Mouse (Mus musculus): ENCODE results near the gene Ssr2. TPM values are rescaled to one million over a fixed set of nuclear protein-coding genes. Genes with fewer than 3 reads are reported as not detected.

Gene Ssr2
- polyA plus RNA-seq, 1 experiment from 2014 or later: 337 TPM

DNA sequence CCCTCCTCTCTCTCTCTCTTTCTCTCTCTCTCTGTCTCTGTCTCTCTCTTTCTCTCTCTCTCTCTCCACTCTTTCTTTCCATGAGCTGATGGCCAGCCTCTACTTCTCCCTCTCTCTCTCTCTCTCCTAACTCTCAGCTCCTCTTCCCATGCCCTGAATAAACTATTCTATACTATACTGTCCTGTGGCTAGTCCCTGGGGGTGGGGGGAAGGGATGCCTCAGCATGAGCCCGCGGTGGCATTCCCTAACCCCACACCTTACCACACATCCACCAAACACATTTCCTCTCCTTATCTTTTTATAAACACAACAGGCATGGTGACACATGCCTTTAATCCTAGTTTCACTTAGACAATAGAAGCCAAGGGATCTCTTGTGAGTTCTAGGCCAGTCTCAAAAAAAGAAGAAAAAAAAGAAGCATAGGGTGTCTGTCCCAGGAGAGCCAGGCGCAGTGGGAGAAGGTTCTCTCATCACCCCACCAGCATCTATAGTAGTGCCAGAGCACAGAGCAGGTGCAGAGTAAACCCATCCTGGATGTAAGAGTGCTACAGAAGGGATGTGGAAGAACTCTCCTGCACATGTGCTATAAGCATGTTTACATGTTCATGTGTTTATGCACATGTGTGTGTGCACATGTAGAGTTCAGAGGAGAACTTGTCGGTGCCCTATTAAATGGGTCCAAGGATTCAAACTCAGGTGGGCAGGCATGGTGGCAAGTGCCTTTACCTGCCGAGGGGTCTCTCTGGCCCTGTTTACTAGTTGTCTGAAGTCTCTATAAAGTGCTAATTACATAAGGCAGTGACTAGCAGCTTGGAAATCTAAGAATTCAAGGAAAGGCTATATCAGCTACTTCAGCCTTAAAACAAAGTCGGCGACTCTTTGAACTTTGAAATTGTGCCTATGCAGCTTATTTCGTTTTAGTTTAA is 3.1 kb downstream of the Ssr2 start:
- Histone ChIP-seq H3K9ac (ENCODE audit: low read depth, low read length) (peak overlapping the region; percentile 86; the same call in 1 of the 2 replicates), H3K4me2 (ENCODE audit: low read depth, low read length) (peak overlapping the region; percentile 60), H3K27me3 (replicated peaks; ENCODE audit: control insufficient read depth, insufficient read depth, low read length) (no peaks in the 10 kb centered on the region), H3K4me1 (ENCODE audit: control insufficient read depth, insufficient read depth, low read length) (peaks cover 8% of the 10 kb centered on the region; the same call in 1 of the 2 replicates), H3K9me3 (ENCODE audit: control insufficient read depth, low read length) (no peaks in the 10 kb centered on the region), H3K27ac (replicated peaks; ENCODE audit: low read depth, low read length) (no peak overlapping the region), H3K4me3 (ENCODE audit: low read depth, low read length) (peak overlapping the region; percentile 81), H3K36me3 (ENCODE audit: control insufficient read depth, insufficient read depth, low read length) (peaks cover 30% of the 10 kb centered on the region)
- no peak for ATAC-seq (ENCODE audit: low read depth)
- no peak for DNase-seq (ENCODE audit: low spot score)
- 48% methylated on average over 8 of the region's 8 CpGs for WGBS

- Histone ChIP-seq H3K4me1 (ENCODE audit: control insufficient read depth, insufficient read depth, low read length) (peaks cover 8% of the 10 kb centered on the region; the same call in 1 of the 2 replicates), H3K9me3 (ENCODE audit: control insufficient read depth, low read length) (no peaks in the 10 kb centered on the region), H3K27me3 (replicated peaks; ENCODE audit: control insufficient read depth, insufficient read depth, low read length) (no peaks in the 10 kb centered on the region), H3K36me3 (ENCODE audit: control insufficient read depth, insufficient read depth, low read length) (peaks cover 36% of the 10 kb centered on the region), H3K27ac (replicated peaks; ENCODE audit: low read depth, low read length) (no peak overlapping the region; the same call in 1 of the 2 replicates), H3K4me2 (ENCODE audit: low read depth, low read length) (peak overlapping the region; percentile 60), H3K9ac (ENCODE audit: low read depth, low read length) (peak overlapping the region; percentile 86), H3K4me3 (ENCODE audit: low read depth, low read length) (peak overlapping the region; percentile 81)
- DNase-seq (ENCODE audit: low spot score) (peak; percentile 93), ATAC-seq (ENCODE audit: low read depth) (peak; percentile 82)
- 1% methylated on average over 33 of the region's 34 CpGs for WGBS
Measured at GRCm38 (mm10) chr3:88579454-88580117, 3.9 kb downstream of the Ssr2 start.

- Histone ChIP-seq H3K27me3 (replicated peaks; ENCODE audit: control insufficient read depth, insufficient read depth, low read length) (no peaks in the 10 kb centered on the region), H3K4me3 (ENCODE audit: low read depth, low read length) (no peak overlapping the region), H3K36me3 (ENCODE audit: control insufficient read depth, insufficient read depth, low read length) (peaks cover 73% of the 10 kb centered on the region), H3K4me2 (ENCODE audit: low read depth, low read length) (no peak overlapping the region), H3K9me3 (ENCODE audit: control insufficient read depth, low read length) (no peaks in the 10 kb centered on the region), H3K9ac (ENCODE audit: low read depth, low read length) (no peak overlapping the region), H3K4me1 (ENCODE audit: control insufficient read depth, insufficient read depth, low read length) (peaks cover 5% of the 10 kb centered on the region; the same call in 1 of the 2 replicates), H3K27ac (replicated peaks; ENCODE audit: low read depth, low read length) (no peak overlapping the region)
- ATAC-seq (ENCODE audit: low read depth) (no peak), DNase-seq (ENCODE audit: low spot score) (no peak)
- 90% methylated on average over 6 of the region's 6 CpGs for WGBS
Measured at GRCm38 (mm10) chr3:88585769-88586168, 10.1 kb downstream of the Ssr2 start.

DNA sequence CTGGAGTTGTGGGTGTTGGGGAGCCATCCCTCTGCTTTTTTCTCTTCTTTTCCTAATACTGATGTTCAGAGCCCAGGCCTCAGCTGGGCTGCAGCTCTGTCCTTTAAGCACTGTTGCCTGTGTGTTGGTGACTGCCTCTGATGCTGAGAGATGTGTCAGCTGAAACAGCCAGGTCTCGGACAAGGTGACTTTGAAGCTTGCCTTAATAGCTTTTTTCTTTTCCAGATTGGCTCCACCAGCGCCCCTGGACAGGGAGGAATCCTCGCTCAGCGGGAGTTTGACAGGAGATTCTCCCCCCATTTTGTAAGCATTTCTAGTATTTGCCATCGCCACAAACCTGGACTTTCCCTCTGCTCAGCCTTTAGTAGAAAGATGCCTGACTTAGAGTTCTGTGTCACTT is 11.0 kb downstream of the Ssr2 start:
- no peak overlapping the region for H3K27ac ChIP-seq (replicated peaks; ENCODE audit: low read depth, low read length)
- 92% methylated on average over 5 of the region's 5 CpGs for WGBS
- no peaks in the 10 kb centered on the region for H3K9me3 ChIP-seq (ENCODE audit: control insufficient read depth, low read length)
- no peaks in the 10 kb centered on the region for H3K27me3 ChIP-seq (replicated peaks; ENCODE audit: control insufficient read depth, insufficient read depth, low read length)
- peaks cover 7% of the 10 kb centered on the region; the same call in 1 of the 2 replicates for H3K4me1 ChIP-seq (ENCODE audit: control insufficient read depth, insufficient read depth, low read length)
- H3K4me2 ChIP-seq (ENCODE audit: low read depth, low read length): no peak overlapping the region
- H3K36me3 ChIP-seq (ENCODE audit: control insufficient read depth, insufficient read depth, low read length): peaks cover 65% of the 10 kb centered on the region
- ATAC-seq (ENCODE audit: low read depth) (no peak), DNase-seq (ENCODE audit: low spot score) (no peak)
- no peak overlapping the region for H3K4me3 ChIP-seq (ENCODE audit: low read depth, low read length)
- H3K9ac ChIP-seq (ENCODE audit: low read depth, low read length): no peak overlapping the region

DNA sequence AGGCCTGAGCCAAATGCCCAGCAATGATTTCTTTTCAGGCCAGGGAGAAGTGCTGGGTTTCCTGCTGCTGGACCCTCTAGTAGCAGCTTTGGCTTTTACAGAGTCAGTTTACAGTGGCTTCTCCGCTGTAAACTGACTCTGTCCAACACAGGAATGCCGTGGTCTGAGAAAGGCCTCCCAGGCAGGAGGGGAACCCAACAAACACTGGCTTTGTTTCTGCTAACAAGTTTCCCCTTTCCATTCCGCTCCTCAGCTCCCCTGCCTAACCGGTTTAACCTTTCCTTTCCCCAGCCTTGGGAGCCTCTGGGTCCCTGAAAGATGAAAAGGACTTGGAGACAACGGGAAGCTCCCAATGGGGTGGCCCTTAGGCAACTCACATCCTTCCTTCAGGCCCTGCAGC is 14.6 kb downstream of the Ssr2 start:
- Histone ChIP-seq H3K36me3 (ENCODE audit: control insufficient read depth, insufficient read depth, low read length) (peaks cover 37% of the 10 kb centered on the region), H3K4me2 (ENCODE audit: low read depth, low read length) (0 out of 2 replicates have a peak overlapping the region, but pooled peaks have one; percentile 4), H3K9me3 (ENCODE audit: control insufficient read depth, low read length) (no peaks in the 10 kb centered on the region), H3K27me3 (replicated peaks; ENCODE audit: control insufficient read depth, insufficient read depth, low read length) (no peaks in the 10 kb centered on the region), H3K27ac (replicated peaks; ENCODE audit: low read depth, low read length) (peak overlapping the region; percentile 61; the same call in 1 of the 2 replicates), H3K4me1 (ENCODE audit: control insufficient read depth, insufficient read depth, low read length) (peaks cover 7% of the 10 kb centered on the region; the same call in 1 of the 2 replicates), H3K9ac (ENCODE audit: low read depth, low read length) (no peak overlapping the region), H3K4me3 (ENCODE audit: low read depth, low read length) (no peak overlapping the region)
- ATAC-seq (ENCODE audit: low read depth): peak; percentile 47; the same call in 1 of the 2 replicates
- 2% methylated on average over 5 of the region's 5 CpGs for WGBS
- DNase-seq (ENCODE audit: low spot score): peak; percentile 61

- Histone ChIP-seq H3K4me1 (ENCODE audit: control insufficient read depth, insufficient read depth, low read length) (peaks cover 7% of the 10 kb centered on the region; the same call in 1 of the 2 replicates), H3K4me3 (ENCODE audit: low read depth, low read length) (no peak overlapping the region), H3K27ac (replicated peaks; ENCODE audit: low read depth, low read length) (no peak overlapping the region), H3K4me2 (ENCODE audit: low read depth, low read length) (no peak overlapping the region), H3K9ac (ENCODE audit: low read depth, low read length) (no peak overlapping the region), H3K27me3 (replicated peaks; ENCODE audit: control insufficient read depth, insufficient read depth, low read length) (no peaks in the 10 kb centered on the region), H3K36me3 (ENCODE audit: control insufficient read depth, insufficient read depth, low read length) (peaks cover 30% of the 10 kb centered on the region), H3K9me3 (ENCODE audit: control insufficient read depth, low read length) (no peaks in the 10 kb centered on the region)
- ATAC-seq (ENCODE audit: low read depth) (peak; percentile 31), DNase-seq (ENCODE audit: low spot score) (peak; percentile 41)
- WGBS: 48% methylated on average over 3 of the region's 3 CpGs
Measured at GRCm38 (mm10) chr3:88591044-88591443, 15.4 kb downstream of the Ssr2 start.

DNA sequence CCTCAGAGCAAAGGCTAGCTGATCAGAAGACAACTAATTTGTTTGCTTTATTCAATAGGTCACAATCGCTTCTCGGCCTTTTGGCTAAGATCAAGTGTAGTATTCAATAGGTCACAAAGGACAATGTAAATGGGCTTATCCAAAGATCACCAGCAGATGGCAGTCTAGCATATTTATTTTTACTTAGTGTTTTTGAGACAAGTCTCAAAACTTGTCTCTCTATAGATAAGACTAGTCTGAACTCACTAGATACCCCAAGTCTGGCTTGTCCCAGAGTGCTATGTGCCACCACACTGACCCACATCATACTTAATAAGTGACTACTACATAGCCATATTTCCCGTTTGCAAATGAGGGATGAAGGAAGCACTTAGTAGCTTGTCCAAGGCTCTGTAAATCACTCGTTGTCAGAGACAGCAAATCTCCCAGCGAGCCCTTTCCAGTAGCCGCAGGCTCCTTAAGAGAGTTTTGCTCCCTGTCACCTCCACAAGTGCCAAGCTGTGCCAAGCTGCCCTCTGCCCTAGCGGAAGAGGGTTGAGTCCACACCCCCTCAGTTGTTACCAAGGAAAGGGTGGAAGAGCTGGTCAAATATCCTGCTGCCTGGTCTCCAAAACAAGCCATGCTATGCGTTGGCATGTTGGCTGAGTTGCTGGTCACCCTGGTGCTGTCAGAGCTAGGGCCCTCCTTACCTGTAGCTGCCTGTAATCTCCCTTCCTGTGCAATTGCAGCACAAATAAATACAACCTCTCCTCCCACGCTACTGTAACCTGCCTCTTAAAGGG is 16.5 kb downstream of the Ssr2 start:
- no peak overlapping the region for H3K4me2 ChIP-seq (ENCODE audit: low read depth, low read length)
- peaks cover 7% of the 10 kb centered on the region; the same call in 1 of the 2 replicates for H3K4me1 ChIP-seq (ENCODE audit: control insufficient read depth, insufficient read depth, low read length)
- no peak overlapping the region for H3K27ac ChIP-seq (replicated peaks; ENCODE audit: low read depth, low read length)
- 33% methylated on average over 9 of the region's 9 CpGs for WGBS
- no peaks in the 10 kb centered on the region for H3K27me3 ChIP-seq (replicated peaks; ENCODE audit: control insufficient read depth, insufficient read depth, low read length)
- H3K36me3 ChIP-seq (ENCODE audit: control insufficient read depth, insufficient read depth, low read length): peaks cover 19% of the 10 kb centered on the region
- no peak overlapping the region for H3K9ac ChIP-seq (ENCODE audit: low read depth, low read length)
- H3K4me3 ChIP-seq (ENCODE audit: low read depth, low read length): no peak overlapping the region
- no peaks in the 10 kb centered on the region for H3K9me3 ChIP-seq (ENCODE audit: control insufficient read depth, low read length)
- ATAC-seq (ENCODE audit: low read depth): no peak
- DNase-seq (ENCODE audit: low spot score): peak; percentile 78
